Mouse (Mus musculus) liver, adult 10 weeks (tissue): ENCODE data around the gene Ddx11. TPM values are rescaled to one million over a fixed set of nuclear protein-coding genes. Genes with fewer than 3 reads are reported as not detected.

ENCODE experiments used
- polyA plus RNA-seq: library from polyadenylated mRNA; stranded (reverse); fragments of 350-450 nt; fragmentation: Illumina TruSeq; extraction: RNeasy Lipid Tissue Mini Kit (QIAGEN cat#74804); gene quantifications from one replicate; pipeline ENCODE4 v1.2.3, GENCODE M21; 2014; ENCODE audit warnings: low read depth, low replicate concordance

The Ddx11 gene
- 1.8 TPM for polyA plus RNA-seq

GRCm38 (mm10) chr17:66123066-66123815, at the start of gene Ddx11:
Gene Ddx11, plus strand, starts transcription at chr17:66123520.

GRCm38 (mm10) chr17:66076934-66077333, 46.4 kb upstream of the Ddx11 start, which contains the start of gene Ankrd12:
Gene Ankrd12, minus strand, starts transcription at chr17:66077089.

GRCm38 (mm10) chr17:66101380-66102330, 21.7 kb upstream of the Ddx11 start, which contains the start of gene Ndufv2:
Gene Ndufv2, minus strand, starts transcription at chr17:66101559.

GRCm38 (mm10) chr17:66111402-66111959, 11.8 kb upstream of the Ddx11 start, which contains the start of gene Washc1:
Gene Washc1, plus strand, starts transcription at chr17:66111545.

Other genes starting within 250 kb of the Ddx11 start
- gene Ralbp1, start 237.7 kb upstream of the Ddx11 start, polyA plus RNA-seq = 10.2 TPM
- gene Twsg1, start 172.3 kb upstream of the Ddx11 start, polyA plus RNA-seq = 43.1 TPM
- 4.2 TPM for gene Ankrd12, start 46.4 kb upstream of the Ddx11 start, polyA plus RNA-seq
- 518 TPM for gene Ndufv2, start 22.0 kb upstream of the Ddx11 start, polyA plus RNA-seq
- gene Washc1, start 12.0 kb upstream of the Ddx11 start, polyA plus RNA-seq = 1.0 TPM